Mouse (Mus musculus): ENCODE data around the gene Phf5a. TPM values are rescaled to one million over a fixed set of nuclear protein-coding genes. Genes with fewer than 3 reads are reported as not detected.

The Phf5a gene
- polyA plus RNA-seq, 1 experiment from 2014 or later, result 159 TPM

- Histone ChIP-seq H3K9me3 (replicated peaks) (no peaks in the 10 kb centered on the region), H3K36me3 (ENCODE audit: poor library complexity, severe bottlenecking) (peaks cover 95% of the 10 kb centered on the region), H3K4me3 (no peak overlapping the region), H3K4me1 (no peaks in the 10 kb centered on the region), H3K27ac (no peak overlapping the region), H3K9ac (no peak overlapping the region), H3K27me3 (no peaks in the 10 kb centered on the region), H3K4me2 (no peak overlapping the region)
- no peak for ATAC-seq
- WGBS, result 89% methylated on average over 2 of the region's 2 CpGs
These were observed 27.0 kb upstream of the Phf5a start for GRCm38 (mm10) chr15:81898751-81899150.

GRCm38 (mm10) chr15:81897607-81898285, 26.0 kb upstream of the Phf5a start:
- no peaks in the 10 kb centered on the region for H3K4me1 ChIP-seq
- no peaks in the 10 kb centered on the region for H3K9me3 ChIP-seq (replicated peaks)
- no peak overlapping the region for H3K27ac ChIP-seq
- H3K27me3 ChIP-seq, result no peaks in the 10 kb centered on the region
- ATAC-seq, result no peak
- H3K36me3 ChIP-seq (ENCODE audit: poor library complexity, severe bottlenecking), result peaks cover 92% of the 10 kb centered on the region
- no peak overlapping the region for H3K4me3 ChIP-seq
- no peak overlapping the region for H3K9ac ChIP-seq
- WGBS, result 93% methylated on average over 5 of the region's 5 CpGs
- H3K4me2 ChIP-seq, result no peak overlapping the region

GRCm38 (mm10) chr15:81896407-81896806, 24.7 kb upstream of the Phf5a start:
- no peaks in the 10 kb centered on the region for H3K27me3 ChIP-seq
- ATAC-seq, result no peak
- 98% methylated on average over 2 of the region's 2 CpGs for WGBS
- H3K36me3 ChIP-seq (ENCODE audit: poor library complexity, severe bottlenecking), result peaks cover 91% of the 10 kb centered on the region
- H3K9ac ChIP-seq, result no peak overlapping the region
- H3K4me1 ChIP-seq, result no peaks in the 10 kb centered on the region
- H3K9me3 ChIP-seq (replicated peaks), result no peaks in the 10 kb centered on the region
- no peak overlapping the region for H3K4me2 ChIP-seq
- no peak overlapping the region for H3K27ac ChIP-seq
- H3K4me3 ChIP-seq, result no peak overlapping the region

- Histone ChIP-seq H3K27ac (no peak overlapping the region), H3K4me3 (no peak overlapping the region), H3K36me3 (ENCODE audit: poor library complexity, severe bottlenecking) (peaks cover 91% of the 10 kb centered on the region), H3K27me3 (no peaks in the 10 kb centered on the region), H3K9ac (no peak overlapping the region), H3K4me2 (no peak overlapping the region), H3K9me3 (replicated peaks) (no peaks in the 10 kb centered on the region), H3K4me1 (no peaks in the 10 kb centered on the region)
- WGBS, result 96% methylated on average over 1 of the region's 1 CpGs
- ATAC-seq, result no peak
These were observed 22.3 kb upstream of the Phf5a start for GRCm38 (mm10) chr15:81894002-81894401.

- Histone ChIP-seq H3K4me3 (no peak overlapping the region), H3K4me2 (no peak overlapping the region), H3K27ac (no peak overlapping the region), H3K9ac (no peak overlapping the region), H3K4me1 (no peaks in the 10 kb centered on the region), H3K36me3 (ENCODE audit: poor library complexity, severe bottlenecking) (peaks cover 81% of the 10 kb centered on the region), H3K27me3 (no peaks in the 10 kb centered on the region), H3K9me3 (replicated peaks) (no peaks in the 10 kb centered on the region)
- ATAC-seq, result no peak
- 97% methylated on average over 8 of the region's 8 CpGs for WGBS
These were observed 20.3 kb upstream of the Phf5a start for GRCm38 (mm10) chr15:81891822-81892580.

- 92% methylated on average over 7 of the region's 7 CpGs for WGBS
- peaks cover 78% of the 10 kb centered on the region for H3K36me3 ChIP-seq (ENCODE audit: poor library complexity, severe bottlenecking)
These were observed 19.6 kb upstream of the Phf5a start for GRCm38 (mm10) chr15:81891140-81891802.

GRCm38 (mm10) chr15:81889175-81889574, 17.5 kb upstream of the Phf5a start:
- H3K9ac ChIP-seq, result no peak overlapping the region
- H3K4me1 ChIP-seq, result no peaks in the 10 kb centered on the region
- no peaks in the 10 kb centered on the region for H3K9me3 ChIP-seq (replicated peaks)
- WGBS, result 94% methylated on average over 7 of the region's 7 CpGs
- no peak overlapping the region for H3K4me3 ChIP-seq
- no peaks in the 10 kb centered on the region for H3K27me3 ChIP-seq
- ATAC-seq, result no peak
- H3K27ac ChIP-seq, result no peak overlapping the region
- H3K36me3 ChIP-seq (ENCODE audit: poor library complexity, severe bottlenecking), result peaks cover 64% of the 10 kb centered on the region
- H3K4me2 ChIP-seq, result no peak overlapping the region

More at GRCm38 (mm10) chr15:81891140-81891802, 19.6 kb upstream of the Phf5a start:
- no peaks in the 10 kb centered on the region for H3K4me1 ChIP-seq
- H3K9ac ChIP-seq, result no peak overlapping the region
- H3K9me3 ChIP-seq (replicated peaks), result no peaks in the 10 kb centered on the region
- ATAC-seq, result no peak
- no peaks in the 10 kb centered on the region for H3K27me3 ChIP-seq
- no peak overlapping the region for H3K4me3 ChIP-seq
- H3K27ac ChIP-seq, result no peak overlapping the region
- H3K4me2 ChIP-seq, result no peak overlapping the region

- Histone ChIP-seq H3K4me3 (no peak overlapping the region), H3K4me2 (no peak overlapping the region), H3K36me3 (ENCODE audit: poor library complexity, severe bottlenecking) (peaks cover 54% of the 10 kb centered on the region), H3K27me3 (no peaks in the 10 kb centered on the region), H3K9me3 (replicated peaks) (no peaks in the 10 kb centered on the region), H3K27ac (no peak overlapping the region), H3K9ac (no peak overlapping the region), H3K4me1 (no peaks in the 10 kb centered on the region)
- WGBS, result 91% methylated on average over 6 of the region's 6 CpGs
- ATAC-seq, result no peak
These were observed 15.3 kb upstream of the Phf5a start for GRCm38 (mm10) chr15:81886795-81887550.

- H3K9ac ChIP-seq, result no peak overlapping the region
These were observed 13.8 kb upstream of the Phf5a start for GRCm38 (mm10) chr15:81885418-81885934.

GRCm38 (mm10) chr15:81882348-81882747, 10.6 kb upstream of the Phf5a start:
- Histone ChIP-seq H3K4me3 (no peak overlapping the region), H3K36me3 (ENCODE audit: poor library complexity, severe bottlenecking) (0 out of 2 replicates have a peak, but pooled peaks cover 16% of the 10 kb centered on the region), H3K4me1 (peaks cover 26% of the 10 kb centered on the region), H3K27me3 (no peaks in the 10 kb centered on the region), H3K9me3 (replicated peaks) (no peaks in the 10 kb centered on the region), H3K9ac (no peak overlapping the region), H3K27ac (no peak overlapping the region), H3K4me2 (no peak overlapping the region)
- no peak for ATAC-seq
- WGBS, result 96% methylated on average over 3 of the region's 3 CpGs

More at GRCm38 (mm10) chr15:81885418-81885934, 13.8 kb upstream of the Phf5a start:
- Histone ChIP-seq H3K4me3 (no peak overlapping the region), H3K27me3 (no peaks in the 10 kb centered on the region), H3K27ac (no peak overlapping the region), H3K4me1 (peaks cover 6% of the 10 kb centered on the region), H3K9me3 (replicated peaks) (no peaks in the 10 kb centered on the region), H3K4me2 (no peak overlapping the region), H3K36me3 (ENCODE audit: poor library complexity, severe bottlenecking) (peaks cover 40% of the 10 kb centered on the region)
- WGBS, result 76% methylated on average over 3 of the region's 3 CpGs
- ATAC-seq, result no peak

GRCm38 (mm10) chr15:81879531-81880401, 8.1 kb upstream of the Phf5a start:
- WGBS, result 21% methylated on average over 5 of the region's 5 CpGs
- no peaks in the 10 kb centered on the region for H3K27me3 ChIP-seq
- H3K9ac ChIP-seq, result peak overlapping the region; percentile 55
- no peaks in the 10 kb centered on the region for H3K9me3 ChIP-seq (replicated peaks)
- peaks cover 28% of the 10 kb centered on the region for H3K4me1 ChIP-seq
- ATAC-seq, result peak; percentile 88
- H3K27ac ChIP-seq, result peak overlapping the region; percentile 97
- peak overlapping the region; percentile 2; the same call in 1 of the 2 replicates for H3K4me3 ChIP-seq
- H3K4me2 ChIP-seq, result peak overlapping the region; percentile 49
- 0 out of 2 replicates have a peak, but pooled peaks cover 10% of the 10 kb centered on the region for H3K36me3 ChIP-seq (ENCODE audit: poor library complexity, severe bottlenecking)

All from forebrain, embryonic 13.5 days (tissue).